1 mouse cellular context compared by ENCODE assay signal in genomic region chr8:111062072-111062757, GRCm38 (mm10).
TF ChIP-seq lines count a peak whose summit lies in the region.

No protein-coding gene starts in this region.

TF ChIP-seq in CH12.LX, 34 proteins besides CTCF, POLR2A, EP300 and RAD21:
- TF ChIP-seq HCFC1 (IDR thresholded peaks at IDR 0.05; ENCODE audit: low read depth, low read length) (no peak), UBTF (IDR thresholded peaks at IDR 0.05; ENCODE audit: low read depth, low read length) (no peak), MEF2A (IDR thresholded peaks at IDR 0.05; ENCODE audit: borderline replicate concordance, low read depth, low read length) (peak; percentile 12; the same call in 1 of the 2 replicates), TCF12 (IDR thresholded peaks at IDR 0.05; ENCODE audit: low read depth, low read length) (no peak), RCOR1 (conservative IDR thresholded peaks at IDR 0.05; ENCODE audit: low read depth, low read length) (no peak), CHD1 (IDR thresholded peaks at IDR 0.05; ENCODE audit: low read depth, low read length) (no peak), TBP (conservative IDR thresholded peaks at IDR 0.05; ENCODE audit: low read depth, low read length) (peak; percentile 100), ZC3H11A (IDR thresholded peaks at IDR 0.05; ENCODE audit: low read depth, low read length) (no peak), MAFK (IDR thresholded peaks at IDR 0.05; ENCODE audit: insufficient replicate concordance, low read length) (peak; percentile 95), USF1 (IDR thresholded peaks at IDR 0.05; ENCODE audit: low read depth, low read length) (no peak), ETS1 (conservative IDR thresholded peaks at IDR 0.05; ENCODE audit: low read depth, low read length) (no peak), NRF1 (IDR thresholded peaks at IDR 0.05; ENCODE audit: low read depth, low read length) (peak; percentile 62), IRF4 (IDR thresholded peaks at IDR 0.05; ENCODE audit: low read depth, low read length) (0 out of 2 replicates have a peak, but pooled peaks have one; percentile 31), SIN3A (IDR thresholded peaks at IDR 0.05; ENCODE audit: low read length) (no peak), ZMIZ1 (IDR thresholded peaks at IDR 0.05; ENCODE audit: low read depth, low read length) (no peak), MXI1 (IDR thresholded peaks at IDR 0.05; ENCODE audit: low read depth, low read length) (no peak), ELF1 (IDR thresholded peaks at IDR 0.05; ENCODE audit: low read depth, low read length) (peak; percentile 98), MAX (IDR thresholded peaks at IDR 0.05; ENCODE audit: low read length) (no peak), E2F4 (IDR thresholded peaks at IDR 0.05; ENCODE audit: insufficient replicate concordance, low read depth, low read length) (peak; percentile 81; the same call in 1 of the 2 replicates), KAT2A (IDR thresholded peaks at IDR 0.05; ENCODE audit: insufficient replicate concordance, low read length) (peak; percentile 76; the same call in 1 of the 2 replicates)
